Mouse (Mus musculus) midbrain, postnatal 0 days (tissue): ENCODE results near the gene Mccc2. TPM values are rescaled to one million over a fixed set of nuclear protein-coding genes. Genes with fewer than 3 reads are reported as not detected.

Experiments
- ATAC-seq: fragments of 200-750 bp; cut with Nextera tagmentation; 2 replicates; pipeline ENCODE4 v1.8.0; 2017; ENCODE audit warnings: moderate number of reproducible peaks, mild to moderate bottlenecking, moderate TSS enrichment, moderate library complexity; ENCODE audit not compliant: low FRiP score
- DNase-seq: peaks from one replicate; pipeline ENCODE4 v3.0.0-alpha.2; 2015; ENCODE audit warnings: low spot score
- H3K27ac ChIP-seq: fragments of 300-500 bp; sonication (generic); 2 replicates; pipeline ENCODE4 v1.5.1; 2014; ENCODE audit warnings: low read depth, mild to moderate bottlenecking, low read length, mixed read lengths
- H3K27me3 ChIP-seq: fragments of 300-500 bp; sonication (generic); 2 replicates; pipeline ENCODE4 v1.6.1; 2014; ENCODE audit warnings: low read length, control low read depth, mixed read lengths; ENCODE audit not compliant: insufficient read depth
- H3K36me3 ChIP-seq: fragments of 300-500 bp; sonication (generic); 2 replicates; pipeline ENCODE4 v1.6.1; 2014; ENCODE audit warnings: low read length, control low read depth, mixed read lengths; ENCODE audit not compliant: insufficient read depth
- H3K4me1 ChIP-seq: fragments of 300-500 bp; sonication (generic); 2 replicates; pipeline ENCODE4 v1.6.1; 2014; ENCODE audit warnings: mild to moderate bottlenecking, control low read depth, antibody characterized with exemption, low read length, mixed read lengths; ENCODE audit not compliant: insufficient read depth
- H3K4me2 ChIP-seq: fragments of 300-500 bp; sonication (generic); 2 replicates; pipeline ENCODE4 v1.6.1; 2014; ENCODE audit warnings: low read depth, mild to moderate bottlenecking, low read length, mixed read lengths; ENCODE audit not compliant: poor library complexity, severe bottlenecking
- H3K4me3 ChIP-seq: fragments of 300-500 bp; sonication (generic); 2 replicates; pipeline ENCODE4 v1.5.1; 2014; ENCODE audit warnings: low read depth, mild to moderate bottlenecking, low read length, moderate library complexity
- H3K9ac ChIP-seq: fragments of 300-500 bp; sonication (generic); replicated peaks from 2 replicates; pipeline ENCODE4 v1.6.1; 2014; ENCODE audit warnings: mild to moderate bottlenecking, low read length, moderate library complexity, mixed read lengths; ENCODE audit not compliant: poor library complexity, severe bottlenecking
- H3K9me3 ChIP-seq: fragments of 300-500 bp; sonication (generic); 2 replicates; pipeline ENCODE4 v1.6.1; 2016; ENCODE audit warnings: low read length, control low read depth
- CTCF ChIP-seq: IDR thresholded peaks from 2 replicates; pipeline ENCODE4 v1.5.1; 2016; ENCODE audit warnings: antibody characterized with exemption, mild to moderate bottlenecking
- WGBS: fragments of 180-500 bp; shearing (Covaris S2); extraction: QIAGEN DNeasy Blood & Tissue Kit; methylation state at CpG from one replicate; pipeline ENCODE4 v1.1.7; 2014; 5-methylcytosine and 5-hydroxymethylcytosine counted together
- polyA plus RNA-seq: library from polyadenylated mRNA; unstranded; fragments of >200 nt; fragmentation: Nextera tagmentation; extraction: Ambion mirVana; gene quantifications from 2 replicates; pipeline ENCODE4 v1.2.1, GENCODE M21; 2015
- total RNA-seq: library from RNA; depleted of rRNA; stranded (reverse); fragments of >200 nt; gene quantifications from 2 replicates; pipeline ENCODE4 v1.2.3, GENCODE M21; 2014

The Mccc2 gene
- total and polyA plus RNA-seq, 2 experiments from 2014 or later = 27.3 to 32.5 TPM

- Histone ChIP-seq H3K9me3 (no peaks in the 10 kb centered on the region), H3K4me3 (no peak overlapping the region), H3K27ac (no peak overlapping the region), H3K4me2 (no peak overlapping the region), H3K36me3 (peaks cover 11% of the 10 kb centered on the region), H3K4me1 (no peaks in the 10 kb centered on the region), H3K9ac (no peak overlapping the region), H3K27me3 (no peaks in the 10 kb centered on the region)
- ATAC-seq = no peak
- 68% methylated on average over 2 of the region's 2 CpGs for WGBS
- no peak for DNase-seq
- no peak for TF ChIP-seq CTCF
Measured at GRCm38 (mm10) chr13:99979406-99979805, 36.0 kb downstream of the Mccc2 start.

- DNase-seq = no peak
- no peak for ATAC-seq
- WGBS = 92% methylated on average over 5 of the region's 5 CpGs
Measured at GRCm38 (mm10) chr13:99970089-99970488, 45.4 kb downstream of the Mccc2 start.

GRCm38 (mm10) chr13:99967013-99967678 lies 48.3 kb downstream of the Mccc2 start:
- Histone ChIP-seq H3K9ac (no peak overlapping the region), H3K4me3 (no peak overlapping the region), H3K4me2 (no peak overlapping the region), H3K27me3 (no peaks in the 10 kb centered on the region), H3K4me1 (no peaks in the 10 kb centered on the region), H3K9me3 (no peaks in the 10 kb centered on the region), H3K36me3 (peaks cover 21% of the 10 kb centered on the region; the same call in 1 of the 2 replicates), H3K27ac (no peak overlapping the region)
- WGBS = 63% methylated on average over 11 of the region's 11 CpGs
- ATAC-seq (peak; percentile 63; the same call in 1 of the 2 replicates), DNase-seq (peak; percentile 31)
- TF ChIP-seq CTCF = no peak

More at GRCm38 (mm10) chr13:99970089-99970488, 45.4 kb downstream of the Mccc2 start:
- Histone ChIP-seq H3K4me1 (no peaks in the 10 kb centered on the region), H3K36me3 (peaks cover 27% of the 10 kb centered on the region; the same call in 1 of the 2 replicates), H3K27ac (no peak overlapping the region), H3K4me2 (no peak overlapping the region), H3K9me3 (no peaks in the 10 kb centered on the region), H3K27me3 (no peaks in the 10 kb centered on the region), H3K9ac (no peak overlapping the region), H3K4me3 (no peak overlapping the region)
- TF ChIP-seq CTCF = no peak

- H3K4me2 ChIP-seq = no peak overlapping the region
- H3K9ac ChIP-seq = no peak overlapping the region
- peaks cover 14% of the 10 kb centered on the region for H3K36me3 ChIP-seq
- no peaks in the 10 kb centered on the region for H3K27me3 ChIP-seq
- no peaks in the 10 kb centered on the region for H3K4me1 ChIP-seq
- no peak overlapping the region for H3K4me3 ChIP-seq
- ATAC-seq (no peak), DNase-seq (peak; percentile 39)
- H3K9me3 ChIP-seq = no peaks in the 10 kb centered on the region
- no peak for TF ChIP-seq CTCF
- 57% methylated on average over 6 of the region's 6 CpGs for WGBS
- H3K27ac ChIP-seq = no peak overlapping the region
Measured at GRCm38 (mm10) chr13:99963814-99964213, 51.6 kb downstream of the Mccc2 start.

GRCm38 (mm10) chr13:99961661-99962060 lies 53.8 kb downstream of the Mccc2 start:
- no peak overlapping the region for H3K27ac ChIP-seq

GRCm38 (mm10) chr13:99955591-99955944 lies 59.9 kb downstream of the Mccc2 start:
- no peak for DNase-seq
- Histone ChIP-seq H3K27ac (no peak overlapping the region), H3K36me3 (peaks cover 31% of the 10 kb centered on the region), H3K27me3 (no peaks in the 10 kb centered on the region), H3K4me3 (no peak overlapping the region), H3K9me3 (0 out of 2 replicates have a peak, but pooled peaks cover 4% of the 10 kb centered on the region), H3K4me1 (no peaks in the 10 kb centered on the region), H3K9ac (no peak overlapping the region), H3K4me2 (no peak overlapping the region)
- WGBS = 88% methylated on average over 1 of the region's 1 CpGs
- no peak for TF ChIP-seq CTCF
- no peak for ATAC-seq

More at GRCm38 (mm10) chr13:99961661-99962060, 53.8 kb downstream of the Mccc2 start:
- no peak for DNase-seq
- ATAC-seq = no peak
- 0 out of 2 replicates have a peak, but pooled peaks cover 3% of the 10 kb centered on the region for H3K9me3 ChIP-seq
- no peak overlapping the region for H3K4me2 ChIP-seq
- no peak overlapping the region for H3K4me3 ChIP-seq
- peaks cover 16% of the 10 kb centered on the region for H3K36me3 ChIP-seq
- H3K27me3 ChIP-seq = no peaks in the 10 kb centered on the region
- H3K4me1 ChIP-seq = no peaks in the 10 kb centered on the region
- TF ChIP-seq CTCF = no peak
- WGBS = 91% methylated on average over 4 of the region's 4 CpGs
- no peak overlapping the region for H3K9ac ChIP-seq
